Mouse (Mus musculus) liver, embryonic 16.5 days (tissue): Measurements from ENCODE around the gene Slc22a20. TPM values are rescaled to one million over a fixed set of nuclear protein-coding genes. Genes with fewer than 3 reads are reported as not detected.

Experiments used
- ATAC-seq: fragments of 200-750 bp; cut with Nextera tagmentation; 2 replicates; pipeline ENCODE4 v1.8.0; 2017; ENCODE audit warnings: low read depth, mild to moderate bottlenecking, moderate number of reproducible peaks, moderate library complexity
- H3K27ac ChIP-seq: fragments of 300-500 bp; sonication (generic); 2 replicates; pipeline ENCODE4 v1.5.1; 2014; ENCODE audit warnings: mild to moderate bottlenecking, low read length
- H3K27me3 ChIP-seq: fragments of 300-500 bp; sonication (generic); 2 replicates; pipeline ENCODE4 v1.6.1; 2014; ENCODE audit warnings: low read depth, low read length, mixed read lengths; ENCODE audit not compliant: control insufficient read depth, insufficient read depth
- H3K36me3 ChIP-seq: fragments of 300-500 bp; sonication (generic); 2 replicates; pipeline ENCODE4 v1.6.1; 2014; ENCODE audit warnings: mild to moderate bottlenecking; ENCODE audit not compliant: control insufficient read depth, insufficient read depth
- H3K4me1 ChIP-seq: fragments of 300-500 bp; sonication (generic); 2 replicates; pipeline ENCODE4 v1.6.1; 2014; ENCODE audit warnings: low read depth, low read length, mixed read lengths; ENCODE audit not compliant: control insufficient read depth
- H3K4me2 ChIP-seq: fragments of 300-500 bp; sonication (generic); 2 replicates; pipeline ENCODE4 v1.6.1; 2014; ENCODE audit warnings: low read depth, low read length, mixed read lengths
- H3K4me3 ChIP-seq: fragments of 300-500 bp; sonication (generic); 2 replicates; pipeline ENCODE4 v1.5.1; 2014; ENCODE audit warnings: low read depth, mild to moderate bottlenecking, low read length
- H3K9ac ChIP-seq: fragments of 300-500 bp; sonication (generic); 2 replicates; pipeline ENCODE4 v1.6.1; 2014; ENCODE audit warnings: low read depth, low read length
- H3K9me3 ChIP-seq: fragments of 300-500 bp; sonication (generic); replicated peaks from 2 replicates; pipeline ENCODE4 v1.6.1; 2016; ENCODE audit warnings: low read length; ENCODE audit not compliant: control insufficient read depth
- WGBS: fragments of 180-500 bp; shearing (Covaris S2); extraction: QIAGEN DNeasy Blood & Tissue Kit; methylation state at CpG from one replicate; pipeline ENCODE4 v1.1.7; 2014; ENCODE audit not compliant: insufficient replicate concordance; 5-methylcytosine and 5-hydroxymethylcytosine counted together
- polyA plus RNA-seq: library from polyadenylated mRNA; unstranded; fragments of >200 nt; fragmentation: Nextera tagmentation; extraction: Ambion mirVana; gene quantifications from 2 replicates; pipeline ENCODE4 v1.2.1, GENCODE M21; 2015

Slc22a20 gene
- polyA plus RNA-seq, 1 experiment from 2014 or later = 0.06 TPM

DNA sequence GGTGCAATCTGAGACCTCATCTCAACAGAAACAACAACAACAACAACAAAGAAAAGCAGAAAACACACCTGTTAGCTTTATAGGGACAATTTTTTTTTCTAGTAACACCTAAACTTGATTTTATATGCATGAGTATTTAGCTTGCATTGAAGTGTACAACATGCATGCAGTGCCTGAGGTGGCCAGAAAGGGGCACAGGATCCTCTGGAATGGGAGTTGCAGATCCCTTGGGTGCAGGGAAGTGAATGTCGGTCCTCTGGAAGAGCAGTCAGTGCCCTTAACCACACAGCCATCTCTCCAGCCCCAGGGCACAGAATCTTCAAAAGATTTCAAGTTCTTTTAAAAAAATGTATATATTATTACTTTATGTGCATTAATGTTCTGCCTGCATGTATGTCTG is 23.3 kb downstream of the Slc22a20 start:
- Histone ChIP-seq H3K27me3 (no peaks in the 10 kb centered on the region), H3K4me3 (peak overlapping the region; percentile 84), H3K9ac (peak overlapping the region; percentile 79), H3K4me1 (peaks cover 50% of the 10 kb centered on the region), H3K36me3 (peaks cover 15% of the 10 kb centered on the region; the same call in 1 of the 2 replicates), H3K27ac (no peak overlapping the region), H3K9me3 (no peaks in the 10 kb centered on the region), H3K4me2 (peak overlapping the region; percentile 85)
- ATAC-seq = no peak
- 22% methylated on average over 1 of the region's 1 CpGs for WGBS

GRCm38 (mm10) chr19:5957371-5957770 is 28.6 kb downstream of the Slc22a20 start:
- peak overlapping the region; percentile 19; the same call in 1 of the 2 replicates for H3K27ac ChIP-seq
- H3K4me3 ChIP-seq = no peak overlapping the region
- H3K4me2 ChIP-seq = no peak overlapping the region
- peaks cover 18% of the 10 kb centered on the region for H3K4me1 ChIP-seq
- H3K9ac ChIP-seq = no peak overlapping the region
- H3K36me3 ChIP-seq = peaks cover 51% of the 10 kb centered on the region
- H3K27me3 ChIP-seq = no peaks in the 10 kb centered on the region
- peak; percentile 77 for ATAC-seq
- 74% methylated on average over 5 of the region's 5 CpGs for WGBS
- no peaks in the 10 kb centered on the region for H3K9me3 ChIP-seq

- peak; percentile 43 for ATAC-seq
- Histone ChIP-seq H3K9ac (no peak overlapping the region), H3K9me3 (no peaks in the 10 kb centered on the region), H3K27ac (no peak overlapping the region), H3K4me1 (peaks cover 16% of the 10 kb centered on the region), H3K27me3 (no peaks in the 10 kb centered on the region), H3K4me3 (no peak overlapping the region), H3K36me3 (peaks cover 57% of the 10 kb centered on the region), H3K4me2 (no peak overlapping the region)
- 20% methylated on average over 3 of the region's 3 CpGs for WGBS
Measured at GRCm38 (mm10) chr19:5956685-5957084, 29.3 kb downstream of the Slc22a20 start.

DNA sequence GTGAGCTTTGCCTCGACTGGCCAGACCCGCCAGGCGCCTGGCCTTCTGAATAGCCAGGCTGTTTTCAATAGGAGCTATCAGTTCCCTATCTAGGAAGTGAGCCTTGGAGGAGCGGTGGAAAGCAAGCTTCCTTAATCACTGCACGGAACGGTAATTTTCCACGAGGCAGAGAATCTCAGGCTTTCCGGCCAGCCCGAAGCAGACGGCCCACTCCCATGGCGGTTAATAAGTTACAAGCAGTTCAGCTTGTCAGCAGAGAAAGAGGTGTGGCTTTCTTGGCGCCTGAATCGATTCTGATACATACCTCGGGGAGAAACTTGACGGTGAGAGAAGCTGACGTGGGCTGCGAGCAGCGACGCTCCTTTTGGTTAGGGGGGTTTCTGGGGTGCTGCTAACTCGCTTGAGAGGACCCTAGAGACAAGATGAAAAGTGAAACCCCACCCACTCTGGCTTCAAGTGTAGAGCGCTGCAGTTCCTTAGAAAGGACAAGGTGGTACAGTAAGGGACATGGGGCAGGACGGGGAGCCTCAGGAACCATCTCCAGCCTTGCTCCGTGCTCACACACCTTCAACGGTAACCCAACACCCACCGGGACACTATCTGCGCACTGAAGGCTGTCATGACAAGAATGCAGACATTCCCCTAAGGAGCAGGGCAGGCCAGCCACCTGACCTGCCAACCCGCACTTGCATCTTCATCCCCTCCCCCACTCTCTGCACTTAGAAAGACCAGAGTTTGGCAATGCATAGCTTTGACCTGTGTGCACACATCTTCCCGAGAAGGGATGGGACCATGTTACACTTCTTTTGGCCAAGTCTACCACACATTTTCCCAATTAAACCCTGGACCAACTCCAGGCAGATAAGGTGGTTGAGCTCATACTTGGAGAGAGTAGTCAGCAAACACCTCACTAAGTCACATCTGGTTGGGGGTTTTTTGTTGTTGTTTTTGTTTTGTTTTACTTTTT is 30.0 kb downstream of the Slc22a20 start:
- Histone ChIP-seq H3K9ac (no peak overlapping the region), H3K36me3 (peaks cover 64% of the 10 kb centered on the region), H3K4me3 (0 out of 2 replicates have a peak overlapping the region, but pooled peaks have one; percentile 12), H3K9me3 (no peaks in the 10 kb centered on the region), H3K27ac (peak overlapping the region; percentile 20; the same call in 1 of the 2 replicates), H3K27me3 (no peaks in the 10 kb centered on the region), H3K4me2 (peak overlapping the region; percentile 45), H3K4me1 (peaks cover 12% of the 10 kb centered on the region)
- WGBS = 73% methylated on average over 28 of the region's 28 CpGs
- ATAC-seq = no peak

- H3K9ac ChIP-seq = no peak overlapping the region
- peaks cover 12% of the 10 kb centered on the region for H3K4me1 ChIP-seq
- no peak overlapping the region for H3K4me2 ChIP-seq
- no peak overlapping the region for H3K4me3 ChIP-seq
- H3K9me3 ChIP-seq = no peaks in the 10 kb centered on the region
- ATAC-seq = no peak
- H3K27me3 ChIP-seq = no peaks in the 10 kb centered on the region
- WGBS = 91% methylated on average over 10 of the region's 10 CpGs
- peaks cover 75% of the 10 kb centered on the region for H3K36me3 ChIP-seq
- no peak overlapping the region for H3K27ac ChIP-seq
Measured at GRCm38 (mm10) chr19:5954936-5955335, 31.0 kb downstream of the Slc22a20 start.

DNA sequence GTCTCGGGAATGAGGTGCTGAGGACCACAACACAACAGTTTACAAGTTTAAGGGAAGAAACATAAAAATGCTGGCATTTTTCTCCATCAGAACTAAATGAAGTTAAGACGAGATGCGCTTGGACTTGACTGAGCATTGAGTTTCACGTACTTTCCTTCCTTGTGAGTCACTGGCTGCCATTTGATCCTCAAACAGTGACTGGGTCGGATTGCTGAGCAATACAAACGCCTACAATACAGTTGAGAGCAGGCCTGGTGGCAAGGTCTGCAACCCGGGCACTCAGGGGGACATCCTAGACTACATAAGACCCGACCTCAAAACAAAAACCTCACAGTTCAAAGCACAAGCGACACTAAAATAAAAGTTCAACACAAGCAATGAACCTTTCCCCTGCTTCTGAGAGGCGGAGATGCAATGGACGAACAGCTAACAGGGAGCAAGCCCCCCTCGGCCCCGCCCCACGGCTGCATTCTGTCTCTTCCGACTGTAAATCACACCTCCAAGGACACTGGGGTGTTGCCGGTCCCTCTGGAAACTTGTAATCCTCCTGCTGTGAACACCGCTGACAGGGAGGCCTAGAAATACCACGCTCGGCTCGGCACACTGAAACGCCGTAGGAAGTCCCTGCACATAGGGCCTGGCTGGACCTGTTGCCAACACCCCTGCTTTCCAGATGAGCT is 31.8 kb downstream of the Slc22a20 start:
- H3K9me3 ChIP-seq = no peaks in the 10 kb centered on the region
- 90% methylated on average over 22 of the region's 22 CpGs for whole genome bisulfite sequencing
- peaks cover 79% of the 10 kb centered on the region for H3K36me3 ChIP-seq
- no peak overlapping the region for H3K4me2 ChIP-seq
- H3K27ac ChIP-seq = no peak overlapping the region
- H3K9ac ChIP-seq = no peak overlapping the region
- no peaks in the 10 kb centered on the region for H3K27me3 ChIP-seq
- ATAC-seq = no peak
- no peak overlapping the region for H3K4me3 ChIP-seq
- H3K4me1 ChIP-seq = peaks cover 12% of the 10 kb centered on the region

DNA sequence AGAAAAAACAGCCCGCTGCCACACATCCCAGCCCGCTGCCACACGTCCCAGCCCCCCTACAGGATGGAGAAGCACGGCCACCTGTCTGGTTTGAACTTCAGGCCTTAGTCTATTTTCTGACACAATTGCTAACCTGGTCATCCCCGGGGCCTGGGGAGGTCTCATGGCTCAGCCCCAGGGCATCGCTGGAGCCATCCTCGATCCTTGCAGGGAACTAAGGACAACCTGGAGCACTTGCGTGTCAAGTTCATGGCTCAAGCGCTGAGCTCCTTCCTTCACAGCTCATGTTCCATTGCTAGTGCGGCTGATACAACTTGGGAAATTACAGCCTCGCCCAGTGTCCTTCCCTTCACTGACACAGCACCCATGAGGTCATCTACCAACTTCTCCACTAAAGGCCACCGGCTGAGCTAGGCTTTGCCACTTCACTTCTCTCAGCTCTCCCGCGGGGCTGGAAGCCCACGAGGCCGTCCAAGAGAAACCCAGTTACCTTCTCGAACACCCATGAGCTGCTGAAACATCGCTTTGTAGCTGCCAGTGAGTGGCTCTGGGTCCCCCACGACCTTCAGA is 32.7 kb downstream of the Slc22a20 start:
- Histone ChIP-seq H3K4me1 (peaks cover 12% of the 10 kb centered on the region), H3K27ac (no peak overlapping the region), H3K36me3 (peaks cover 74% of the 10 kb centered on the region), H3K9ac (no peak overlapping the region), H3K9me3 (no peaks in the 10 kb centered on the region), H3K4me3 (no peak overlapping the region), H3K4me2 (no peak overlapping the region), H3K27me3 (no peaks in the 10 kb centered on the region)
- WGBS = 88% methylated on average over 19 of the region's 19 CpGs
- ATAC-seq = no peak

DNA sequence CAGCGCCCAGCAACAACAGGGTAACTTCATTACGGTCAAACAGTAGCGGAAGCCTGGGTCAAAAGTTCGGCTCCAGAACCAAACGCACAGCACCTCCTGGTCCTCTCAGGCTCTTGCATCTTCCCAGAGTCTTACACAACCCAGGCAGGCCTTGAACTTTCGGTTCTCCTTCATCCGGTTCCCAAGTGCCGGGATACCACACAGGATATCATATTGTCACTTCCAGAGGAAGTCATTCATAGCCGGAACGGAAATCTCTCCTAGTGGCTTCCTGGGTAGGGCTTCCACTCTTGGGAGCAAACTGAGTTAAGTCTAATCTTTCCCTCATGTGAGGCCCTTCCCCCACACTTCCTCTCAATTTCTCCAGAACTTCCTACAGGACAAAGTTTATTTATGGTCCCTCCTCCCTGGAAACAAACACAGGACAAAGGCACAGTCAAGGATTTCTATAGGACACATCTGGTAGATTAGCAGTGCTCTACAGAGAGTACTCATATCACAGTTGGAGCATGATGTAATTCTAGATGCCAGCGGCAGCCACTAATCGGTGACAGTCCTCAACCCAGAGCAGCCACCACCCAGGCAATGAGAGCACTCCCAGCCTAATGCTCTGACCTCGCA is 33.8 kb downstream of the Slc22a20 start:
- no peak overlapping the region for H3K9ac ChIP-seq
- H3K4me1 ChIP-seq = peaks cover 12% of the 10 kb centered on the region
- H3K9me3 ChIP-seq = no peaks in the 10 kb centered on the region
- H3K4me3 ChIP-seq = no peak overlapping the region
- no peak overlapping the region for H3K4me2 ChIP-seq
- 77% methylated on average over 13 of the region's 13 CpGs for WGBS
- H3K36me3 ChIP-seq = peaks cover 77% of the 10 kb centered on the region
- ATAC-seq = peak; percentile 44
- peak overlapping the region; percentile 35; the same call in 1 of the 2 replicates for H3K27ac ChIP-seq
- H3K27me3 ChIP-seq = no peaks in the 10 kb centered on the region
